Mouse (Mus musculus) myocyte (in vitro differentiated cells): Measurements from ENCODE around the gene Maats1. TPM values are rescaled to one million over a fixed set of nuclear protein-coding genes. Genes with fewer than 3 reads are reported as not detected.

Source experiments
- H3K27me3 ChIP-seq: one replicate; pipeline ENCODE4 v1.6.1; 2011; ENCODE audit not compliant: control insufficient read depth, insufficient read depth, insufficient read length
- H3K36me3 ChIP-seq: one replicate; pipeline ENCODE4 v1.6.1; 2011; ENCODE audit not compliant: control insufficient read depth, insufficient read depth
- H3K4me2 ChIP-seq: one replicate; pipeline ENCODE4 v1.6.1; 2011; ENCODE audit warnings: low read depth, control low read depth
- H3K4me3 ChIP-seq: one replicate; pipeline ENCODE4 v1.5.1; 2011; ENCODE audit warnings: mild to moderate bottlenecking, control low read depth, moderate library complexity
- H3K79me2 ChIP-seq: one replicate; pipeline ENCODE4 v1.6.1; 2011; ENCODE audit not compliant: control insufficient read depth, insufficient read depth
- H3ac ChIP-seq: one replicate; pipeline ENCODE4 v1.6.1; 2011; ENCODE audit not compliant: control insufficient read depth, insufficient read length
- CEBPB ChIP-seq: IDR thresholded peaks from 2 replicates; pipeline ENCODE4 v1.6.1; 2011; ENCODE audit warnings: mild to moderate bottlenecking, moderate library complexity; ENCODE audit not compliant: poor library complexity, insufficient read depth, severe bottlenecking
- E2F4 ChIP-seq: IDR thresholded peaks from one replicate; pipeline ENCODE4 v1.6.1; 2011; ENCODE audit warnings: mild to moderate bottlenecking, control low read depth, moderate library complexity; ENCODE audit not compliant: insufficient read depth
- MYOD1 ChIP-seq, 3 experiments: IDR thresholded peaks; one replicate each; pipeline ENCODE4 v1.6.1; 2011; ENCODE audit warnings: control low read depth in 2 of 3, low read depth in 2 of 3, mild to moderate bottlenecking in 2 of 3, moderate library complexity in 1 of 3; ENCODE audit not compliant: insufficient read length in 2 of 3, control insufficient read depth in 1 of 3
- MYOG ChIP-seq, 3 experiments: IDR thresholded peaks; one replicate each; pipeline ENCODE4 v1.6.1; 2011; ENCODE audit warnings: control low read depth in 2 of 3, low read depth in 2 of 3, mild to moderate bottlenecking in 2 of 3; ENCODE audit not compliant: insufficient read length in 2 of 3, control insufficient read depth in 1 of 3, insufficient read depth in 1 of 3
- POLR2A ChIP-seq: IDR thresholded peaks from one replicate; pipeline ENCODE4 v1.6.1; 2011; ENCODE audit warnings: low read depth, mild to moderate bottlenecking, control low read depth, moderate library complexity; ENCODE audit not compliant: insufficient read length
- POLR2AphosphoS2 ChIP-seq: IDR thresholded peaks from one replicate; pipeline ENCODE4 v1.6.1; 2011; ENCODE audit warnings: low read depth, control low read depth; ENCODE audit not compliant: insufficient read length
- REST ChIP-seq: IDR thresholded peaks from one replicate; pipeline ENCODE4 v1.6.1; 2011; ENCODE audit warnings: mild to moderate bottlenecking, control low read depth, moderate library complexity; ENCODE audit not compliant: insufficient read depth, insufficient read length
- SRF ChIP-seq: IDR thresholded peaks from one replicate; pipeline ENCODE4 v1.6.1; 2011; ENCODE audit warnings: low read depth; ENCODE audit not compliant: control insufficient read depth, insufficient read length
- TCF12 ChIP-seq: IDR thresholded peaks from one replicate; pipeline ENCODE4 v1.6.1; 2011; ENCODE audit warnings: mild to moderate bottlenecking, control low read depth; ENCODE audit not compliant: poor library complexity, insufficient read depth, severe bottlenecking
- TCF3 ChIP-seq: IDR thresholded peaks from one replicate; pipeline ENCODE4 v1.6.1; 2011; ENCODE audit warnings: low read depth, control low read depth; ENCODE audit not compliant: insufficient read length
- USF1 ChIP-seq: IDR thresholded peaks from one replicate; pipeline ENCODE4 v1.6.1; 2011; ENCODE audit warnings: low read depth, mild to moderate bottlenecking, control low read depth, moderate library complexity
- polyA plus RNA-seq: library from polyadenylated mRNA; unstranded; fragments of >200 nt; fragmentation: generic; extraction: Trizol; gene quantifications from one replicate; pipeline ENCODE4 v1.2.1, GENCODE M21; 2012; ENCODE audit warnings: missing spikeins

Gene Maats1
- polyA plus RNA-seq, 1 experiment, result 1.1 TPM

- Histone ChIP-seq H3K4me2 (no peak overlapping the region), H3K79me2 (peaks cover 22% of the 10 kb centered on the region), H3ac (no peak overlapping the region), H3K27me3 (no peaks in the 10 kb centered on the region), H3K36me3 (peaks cover 32% of the 10 kb centered on the region), H3K4me3 (no peak overlapping the region)
- TF ChIP-seq MYOG (IDR thresholded peaks at IDR 0.05; ENCODE audit: control insufficient read depth in 1 of 3, insufficient read depth in 1 of 3, insufficient read length in 2 of 3, low read depth in 2 of 3), result no peak
- TF ChIP-seq SRF, result no peak
These were observed 9.0 kb upstream of the Maats1 start for GRCm38 (mm10) chr16:38350939-38351338.

DNA sequence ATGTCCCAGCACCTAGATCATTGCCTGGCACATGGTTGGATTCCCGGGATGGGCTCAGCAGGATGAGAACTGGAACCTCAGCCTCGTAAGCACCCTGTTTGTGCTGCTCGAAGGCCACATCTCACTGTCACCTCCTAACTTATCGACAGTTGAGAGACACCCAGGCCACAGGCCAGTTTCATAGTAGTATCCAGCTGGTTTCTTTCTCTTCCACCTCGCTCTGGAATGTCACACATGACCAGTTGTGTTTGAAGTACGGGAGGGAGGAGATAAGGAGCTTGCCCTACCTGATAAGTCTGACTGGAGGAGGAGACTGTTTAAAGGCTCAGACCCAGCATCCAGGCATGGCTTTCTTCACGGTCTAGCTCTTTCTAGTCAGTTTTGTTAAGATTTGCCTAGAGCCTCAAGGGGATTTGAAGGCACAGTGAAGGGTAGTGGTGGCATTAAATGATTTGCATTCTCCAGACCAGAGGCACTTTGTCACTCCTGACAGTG, 8.5 kb upstream of the Maats1 start:
- Histone ChIP-seq H3K27me3 (no peaks in the 10 kb centered on the region), H3K36me3 (peaks cover 32% of the 10 kb centered on the region), H3K4me3 (no peak overlapping the region), H3ac (no peak overlapping the region), H3K4me2 (no peak overlapping the region), H3K79me2 (peaks cover 22% of the 10 kb centered on the region)
- TF ChIP-seq POLR2AphosphoS2 (no peak), MYOG (IDR thresholded peaks at IDR 0.05; ENCODE audit: control insufficient read depth in 1 of 3, insufficient read depth in 1 of 3, insufficient read length in 2 of 3, low read depth in 2 of 3) (no peak), REST (no peak), POLR2A (no peak), TCF12 (no peak), USF1 (no peak), CEBPB (no peak), TCF3 (no peak), SRF (no peak)

DNA sequence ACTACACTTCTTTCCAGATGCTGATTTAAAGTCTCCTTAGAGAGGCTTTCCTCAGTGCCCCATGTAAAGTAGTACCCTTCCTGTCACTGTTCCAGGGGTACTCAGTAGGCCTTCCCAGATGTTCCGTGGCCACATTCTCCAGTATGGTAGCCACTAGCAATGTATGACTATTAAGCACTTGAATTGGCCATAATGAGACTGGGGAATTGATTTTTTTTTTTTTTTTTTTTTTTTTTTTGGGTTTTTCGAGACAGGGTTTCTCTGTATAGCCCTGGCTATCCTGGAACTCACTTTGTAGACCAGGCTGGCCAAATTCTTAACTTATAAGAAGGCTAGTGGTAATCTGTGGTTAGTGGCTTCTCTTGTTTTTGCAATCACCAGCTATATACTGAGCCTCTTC, 7.9 kb upstream of the Maats1 start:
- H3K36me3 ChIP-seq, result peaks cover 29% of the 10 kb centered on the region
- H3K79me2 ChIP-seq, result peaks cover 22% of the 10 kb centered on the region
- no peak overlapping the region for H3K4me3 ChIP-seq
- no peaks in the 10 kb centered on the region for H3K27me3 ChIP-seq
- H3K4me2 ChIP-seq, result no peak overlapping the region
- no peak overlapping the region for H3ac ChIP-seq
- no peak for TF ChIP-seq MYOG (IDR thresholded peaks at IDR 0.05; ENCODE audit: control insufficient read depth in 1 of 3, insufficient read depth in 1 of 3, insufficient read length in 2 of 3, low read depth in 2 of 3)
- TF ChIP-seq USF1, result no peak
- no peak for TF ChIP-seq CEBPB
- no peak for TF ChIP-seq POLR2A
- no peak for TF ChIP-seq TCF3
- no peak for TF ChIP-seq POLR2AphosphoS2
- TF ChIP-seq TCF12, result no peak
- no peak for TF ChIP-seq MYOD1 (IDR thresholded peaks at IDR 0.05; ENCODE audit: control insufficient read depth in 1 of 3, insufficient read length in 2 of 3, low read depth in 2 of 3)
- no peak for TF ChIP-seq SRF
- TF ChIP-seq REST, result no peak

DNA sequence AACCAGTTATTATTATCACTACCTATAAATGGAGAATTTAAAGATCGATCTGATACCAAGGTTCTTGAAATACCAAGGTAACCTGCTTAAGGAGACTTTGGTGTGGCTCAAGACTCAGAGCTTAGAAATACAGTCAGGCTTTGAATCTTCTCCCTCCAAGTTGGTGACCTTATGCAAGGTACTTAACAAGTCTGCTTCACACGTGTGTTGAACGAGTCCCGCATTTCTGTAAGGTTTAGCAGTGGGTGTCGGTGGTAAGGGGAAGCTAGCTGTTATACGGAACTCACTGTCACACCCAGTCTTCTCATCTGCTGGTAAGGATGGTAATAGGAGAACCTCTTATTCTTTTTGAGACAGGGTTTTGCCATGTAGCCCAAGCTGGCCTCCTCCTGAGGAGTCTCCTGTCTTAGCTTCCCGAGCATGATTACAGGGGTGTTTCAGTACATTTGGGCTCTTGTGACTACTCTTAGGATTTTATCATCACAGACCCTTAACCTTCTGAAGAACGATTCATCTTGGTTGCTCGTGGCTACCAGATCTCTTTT, 6.3 kb upstream of the Maats1 start:
- Histone ChIP-seq H3K79me2 (peaks cover 22% of the 10 kb centered on the region), H3K4me2 (peak overlapping the region; percentile 89), H3K4me3 (peak overlapping the region; percentile 71), H3ac (no peak overlapping the region), H3K36me3 (peaks cover 20% of the 10 kb centered on the region), H3K27me3 (no peaks in the 10 kb centered on the region)
- TF ChIP-seq POLR2A (no peak), USF1 (no peak), POLR2AphosphoS2 (peak; percentile 34), CEBPB (no peak), TCF3 (no peak)

DNA sequence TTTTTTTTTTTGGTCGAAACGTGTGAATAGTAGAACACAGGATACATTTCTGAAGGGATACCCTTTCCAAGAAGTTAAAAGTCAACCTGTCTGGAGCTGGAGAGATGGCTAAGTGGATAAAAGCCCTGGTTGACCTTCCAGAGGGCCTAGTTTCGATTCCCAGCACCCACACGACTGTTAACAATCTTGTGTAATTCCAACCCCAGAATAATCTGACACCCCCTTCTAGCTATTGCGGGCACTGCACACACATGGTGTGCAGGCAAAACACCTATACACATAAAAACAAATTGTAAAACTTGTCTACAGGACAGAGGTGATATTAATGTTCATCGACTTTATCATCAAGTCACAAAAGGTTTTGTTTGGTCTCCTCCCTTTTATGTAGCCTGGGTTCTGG, 5.6 kb upstream of the Maats1 start:
- Histone ChIP-seq H3K4me2 (peak overlapping the region; percentile 89), H3K4me3 (peak overlapping the region; percentile 71), H3K27me3 (no peaks in the 10 kb centered on the region), H3K79me2 (peaks cover 22% of the 10 kb centered on the region), H3K36me3 (peaks cover 20% of the 10 kb centered on the region), H3ac (peak overlapping the region; percentile 47)
- no peak for TF ChIP-seq SRF
- no peak for TF ChIP-seq E2F4
- TF ChIP-seq USF1, result no peak
- TF ChIP-seq TCF12, result no peak
- TF ChIP-seq CEBPB, result no peak
